ENCODE assay signal across 28 mouse cellular contexts in the genomic region with DNA sequence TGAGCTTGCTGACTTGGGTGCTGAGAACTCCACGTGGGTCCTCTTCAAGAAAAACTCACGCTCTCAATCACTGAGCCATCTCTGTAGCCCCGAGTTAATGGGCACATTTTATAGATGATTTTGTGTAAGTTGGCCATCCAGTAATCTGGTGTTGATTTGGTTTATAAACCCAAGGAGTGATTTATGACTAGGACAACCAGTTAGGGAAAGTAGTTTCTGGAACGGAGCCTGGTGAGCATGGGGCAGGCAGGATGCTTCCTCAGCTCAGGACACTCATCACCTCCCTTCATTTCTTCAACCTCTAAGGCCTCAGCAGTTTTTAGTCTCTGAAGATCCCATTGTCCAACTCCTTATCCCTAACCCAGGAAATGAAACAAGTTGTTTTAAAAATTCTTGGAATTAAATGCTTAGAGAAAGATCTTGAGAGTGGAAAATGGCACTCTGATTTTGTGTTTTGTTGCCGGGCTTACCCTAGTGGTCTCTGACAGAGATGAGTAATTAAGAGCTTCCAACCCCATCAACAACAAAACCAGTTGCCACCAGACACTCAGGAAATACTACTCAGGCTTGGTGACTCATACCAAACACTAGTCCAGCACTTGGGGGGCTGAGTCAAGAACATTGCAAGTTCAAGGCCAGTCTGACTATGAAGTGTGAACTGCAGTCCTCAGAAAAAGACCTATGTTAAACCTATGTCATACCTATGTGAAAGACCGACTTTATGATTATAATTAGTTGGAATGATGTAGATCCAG. TPM values are rescaled to one million over a fixed set of nuclear protein-coding genes. Genes with fewer than 3 reads are reported as not detected.
"Had no signal": no experiment of that assay in that cellular context is flagged by ENCODE, and none has a peak within 500 bp of the region (broad histone marks: within the 10 kb centered on the region; RNA-seq: fewer than 3 reads in every experiment).

No protein-coding gene starts in this region.

- H3K9ac ChIP-seq: heart, embryonic 13.5 days; heart, embryonic 15.5 days; hindbrain, embryonic 13.5 days; hindbrain, embryonic 15.5 days; kidney, embryonic 15.5 days; limb, embryonic 12.5 days; liver, embryonic 13.5 days; liver, embryonic 15.5 days; liver, postnatal 0 days had no signal

- H3K36me3 ChIP-seq: heart, embryonic 15.5 days; hindbrain, embryonic 13.5 days; hindbrain, embryonic 15.5 days; kidney, embryonic 15.5 days; limb, embryonic 10.5 days; limb, embryonic 12.5 days; liver, embryonic 13.5 days; liver, embryonic 15.5 days had no signal

- H3K27ac ChIP-seq: heart, embryonic 15.5 days; hindbrain, embryonic 13.5 days; hindbrain, embryonic 15.5 days; hindbrain, postnatal 0 days; kidney, embryonic 15.5 days; kidney, postnatal 0 days; layer of hippocampus, adult 2 months; left cerebral cortex, adult 2 months; limb, embryonic 10.5 days; limb, embryonic 12.5 days; liver, embryonic 13.5 days; liver, embryonic 15.5 days had no signal

- H3K27me3 ChIP-seq: heart, embryonic 13.5 days; heart, embryonic 15.5 days; hindbrain, embryonic 13.5 days; hindbrain, embryonic 15.5 days; kidney, embryonic 15.5 days; limb, embryonic 12.5 days; liver, embryonic 13.5 days; liver, embryonic 15.5 days had no signal

- ATAC-seq: hindbrain, postnatal 0 days; intestine, embryonic 16.5 days; liver, postnatal 0 days had no signal

- H3K4me1 ChIP-seq: hindbrain, embryonic 13.5 days; hindbrain, embryonic 15.5 days had no signal

- DNase-seq: gastrocnemius, postnatal 14 days; gastrocnemius, postnatal 36 days; heart, adult 18-20 months; heart, postnatal 14 days; heart, postnatal 36 days; kidney, adult 11 months; kidney, adult 2 months; kidney, adult 9 months; kidney, postnatal 14 days; kidney, postnatal 36 days; liver; liver, embryonic 13.5 days; liver, postnatal 0 days had no signal

- H3K4me2 ChIP-seq: heart, embryonic 13.5 days; heart, embryonic 15.5 days; hindbrain, embryonic 13.5 days; hindbrain, embryonic 15.5 days; kidney, embryonic 15.5 days; limb, embryonic 12.5 days; liver, embryonic 11.5 days; liver, embryonic 13.5 days; liver, embryonic 15.5 days had no signal

- H3K4me3 ChIP-seq: heart, embryonic 13.5 days; heart, embryonic 15.5 days; hindbrain, embryonic 13.5 days; hindbrain, embryonic 15.5 days; kidney, embryonic 15.5 days; layer of hippocampus, adult 2 months; left cerebral cortex, adult 2 months; limb, embryonic 10.5 days; limb, embryonic 12.5 days; liver, embryonic 13.5 days; liver, embryonic 15.5 days had no signal

- H3K9me3 ChIP-seq: heart, embryonic 13.5 days; heart, embryonic 15.5 days; hindbrain, embryonic 13.5 days; hindbrain, embryonic 15.5 days; kidney, embryonic 15.5 days; limb, embryonic 10.5 days; limb, embryonic 12.5 days; liver, embryonic 13.5 days; liver, embryonic 15.5 days had no signal

RNA-seq across cellular contexts. Expression of a gene that starts 9.4 kb away (rescaled TPM):
- polyA plus RNA-seq: hindbrain, embryonic 13.5 days; hindbrain, postnatal 0 days; kidney, adult 2 months; large intestine, adult 2 months; liver, embryonic 13.5 days had no signal
